Mouse (Mus musculus): Measurements from ENCODE around the gene Aebp2.

DNA sequence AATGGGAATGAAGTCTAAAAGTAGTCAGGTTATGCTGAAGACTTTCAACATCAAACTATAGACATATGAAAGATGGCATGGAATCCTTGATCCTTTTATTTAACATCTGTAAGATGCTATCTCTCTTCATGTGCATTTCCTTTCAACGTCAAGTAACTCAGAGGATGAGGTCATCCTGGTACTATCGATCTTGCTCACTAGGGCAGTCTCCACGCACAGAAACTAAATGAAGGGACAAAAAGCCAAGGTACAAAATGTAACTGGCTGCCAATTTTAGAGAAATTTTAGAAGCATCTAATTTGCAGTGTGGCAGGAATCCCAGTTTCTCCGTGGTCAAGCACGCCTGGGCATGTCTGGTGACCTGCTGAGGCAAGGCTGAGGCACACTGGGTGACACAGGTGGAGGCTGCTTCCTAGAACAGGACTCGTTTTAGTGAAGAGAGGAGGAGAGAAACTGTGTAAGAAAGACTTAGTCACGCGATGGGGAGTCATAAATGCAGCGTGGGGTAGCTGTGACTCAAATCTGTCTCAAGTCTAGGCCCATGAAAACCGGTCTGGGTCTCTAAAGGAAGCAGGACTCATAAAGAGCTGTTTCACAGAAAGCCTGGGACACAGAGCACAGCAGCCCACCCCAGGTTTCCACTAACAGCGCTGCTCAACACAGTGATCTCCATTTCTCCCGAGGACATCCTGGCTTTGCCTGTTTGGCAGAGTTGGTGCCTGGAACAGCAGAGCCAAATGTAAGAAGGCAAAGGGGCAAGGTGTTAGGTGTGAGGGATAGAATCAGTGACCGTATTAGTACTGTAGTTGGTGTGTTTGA lies 1.7 kb upstream of the Aebp2 start:
- TF ChIP-seq CTCF (IDR thresholded peaks at IDR 0.05; ENCODE audit: low read depth) = no peak
- TF ChIP-seq EP300 (optimal IDR thresholded peaks at IDR 0.05) = no peak

All from stomach, postnatal 0 days (tissue).